Mouse (Mus musculus): ENCODE results near the gene Pafah1b3. TPM values are rescaled to one million over a fixed set of nuclear protein-coding genes. Genes with fewer than 3 reads are reported as not detected.
"Not testable (repeated sequence)": the region's sequence is repeated elsewhere in the genome, so short reads cannot be mapped to it uniquely, and the experiment has no call there.

Gene Pafah1b3
- polyA plus RNA-seq, 1 experiment from 2014 or later: 513 TPM

- H3K4me3 ChIP-seq: no peak overlapping the region
- no peak for ATAC-seq
- peaks cover 52% of the 10 kb centered on the region for H3K4me1 ChIP-seq
- no peaks in the 10 kb centered on the region for H3K9me3 ChIP-seq (replicated peaks)
- no peak overlapping the region for H3K4me2 ChIP-seq
- H3K27ac ChIP-seq: no peak overlapping the region
- no peaks in the 10 kb centered on the region for H3K27me3 ChIP-seq
- H3K9ac ChIP-seq: peak overlapping the region; percentile 82; the same call in 1 of the 2 replicates
- WGBS: 91% methylated on average over 35 of the region's 35 CpGs
- peaks cover 43% of the 10 kb centered on the region for H3K36me3 ChIP-seq (ENCODE audit: poor library complexity, severe bottlenecking)
Measured at GRCm38 (mm10) chr7:25270652-25271633, 26.8 kb downstream of the Pafah1b3 start.

- WGBS: 88% methylated on average over 8 of the region's 8 CpGs
- peaks cover 38% of the 10 kb centered on the region for H3K36me3 ChIP-seq (ENCODE audit: poor library complexity, severe bottlenecking)
- no peaks in the 10 kb centered on the region for H3K9me3 ChIP-seq (replicated peaks)
- H3K27ac ChIP-seq: no peak overlapping the region
- no peaks in the 10 kb centered on the region for H3K27me3 ChIP-seq
- peak overlapping the region; percentile 82 for H3K9ac ChIP-seq
- H3K4me2 ChIP-seq: peak overlapping the region; percentile 85
- ATAC-seq: no peak
- peak overlapping the region; percentile 74 for H3K4me3 ChIP-seq
- H3K4me1 ChIP-seq: peaks cover 41% of the 10 kb centered on the region
Measured at GRCm38 (mm10) chr7:25269545-25270271, 28.1 kb downstream of the Pafah1b3 start.

- Histone ChIP-seq H3K9me3 (replicated peaks) (no peaks in the 10 kb centered on the region), H3K4me1 (peaks cover 35% of the 10 kb centered on the region), H3K27me3 (no peaks in the 10 kb centered on the region), H3K36me3 (ENCODE audit: poor library complexity, severe bottlenecking) (peaks cover 36% of the 10 kb centered on the region), H3K27ac (peak overlapping the region; percentile 78; the same call in 1 of the 2 replicates), H3K4me2 (peak overlapping the region; percentile 85), H3K4me3 (peak overlapping the region; percentile 74), H3K9ac (peak overlapping the region; percentile 82)
- no peak for ATAC-seq
- 51% methylated on average over 4 of the region's 4 CpGs for WGBS
Measured at GRCm38 (mm10) chr7:25269029-25269428, 28.8 kb downstream of the Pafah1b3 start.

GRCm38 (mm10) chr7:25268588-25268987 lies 29.2 kb downstream of the Pafah1b3 start:
- Histone ChIP-seq H3K4me3 (peak overlapping the region; percentile 74), H3K27ac (peak overlapping the region; percentile 78), H3K27me3 (no peaks in the 10 kb centered on the region), H3K4me1 (peaks cover 31% of the 10 kb centered on the region), H3K36me3 (ENCODE audit: poor library complexity, severe bottlenecking) (peaks cover 31% of the 10 kb centered on the region), H3K9ac (peak overlapping the region; percentile 82), H3K9me3 (replicated peaks) (no peaks in the 10 kb centered on the region), H3K4me2 (peak overlapping the region; percentile 85)
- no peak for ATAC-seq
- WGBS: 5% methylated on average over 7 of the region's 7 CpGs

- ATAC-seq: peak; percentile 97
Measured at GRCm38 (mm10) chr7:25267751-25268463, 29.9 kb downstream of the Pafah1b3 start.

GRCm38 (mm10) chr7:25267301-25267750 lies 30.5 kb downstream of the Pafah1b3 start, which contains the start of gene Cic:
TSS of gene Cic (plus strand) at chr7:25267704.
- Histone ChIP-seq H3K4me1 (peaks cover 26% of the 10 kb centered on the region), H3K4me3 (peak within 1 kb of the TSS; percentile 74), H3K36me3 (ENCODE audit: poor library complexity, severe bottlenecking) (peaks cover 19% of the 10 kb centered on the region), H3K9me3 (replicated peaks) (no peaks in the 10 kb centered on the region), H3K27ac (peak within 1 kb of the TSS; percentile 78), H3K27me3 (no peaks in the 10 kb centered on the region), H3K9ac (peak within 1 kb of the TSS; percentile 82), H3K4me2 (peak within 1 kb of the TSS; percentile 85)
- WGBS: under 1% methylated on average over 29 of the region's 29 CpGs
- ATAC-seq: peak; percentile 84

More at GRCm38 (mm10) chr7:25267751-25268463, 29.9 kb downstream of the Pafah1b3 start:
- H3K9ac ChIP-seq: peak overlapping the region; percentile 82
- H3K4me3 ChIP-seq: peak overlapping the region; percentile 74
- no peaks in the 10 kb centered on the region for H3K27me3 ChIP-seq
- peak overlapping the region; percentile 78 for H3K27ac ChIP-seq
- peaks cover 25% of the 10 kb centered on the region for H3K36me3 ChIP-seq (ENCODE audit: poor library complexity, severe bottlenecking)
- peak overlapping the region; percentile 85 for H3K4me2 ChIP-seq
- no peaks in the 10 kb centered on the region for H3K9me3 ChIP-seq (replicated peaks)
- WGBS: under 1% methylated on average over 33 of the region's 33 CpGs
- peaks cover 26% of the 10 kb centered on the region for H3K4me1 ChIP-seq

GRCm38 (mm10) chr7:25266180-25266962 lies 31.4 kb downstream of the Pafah1b3 start:
- Histone ChIP-seq H3K36me3 (ENCODE audit: poor library complexity, severe bottlenecking) (peaks cover 9% of the 10 kb centered on the region), H3K9ac (no peak overlapping the region), H3K27ac (no peak overlapping the region), H3K4me1 (peaks cover 26% of the 10 kb centered on the region), H3K4me3 (0 out of 2 replicates have a peak overlapping the region, but pooled peaks have one; percentile 74), H3K27me3 (no peaks in the 10 kb centered on the region), H3K4me2 (peak overlapping the region; percentile 60), H3K9me3 (replicated peaks) (no peaks in the 10 kb centered on the region)
- WGBS: 89% methylated on average over 8 of the region's 8 CpGs
- ATAC-seq: no peak

GRCm38 (mm10) chr7:25265743-25266142 lies 32.0 kb downstream of the Pafah1b3 start:
- H3K36me3 ChIP-seq (ENCODE audit: poor library complexity, severe bottlenecking); H3K4me3 ChIP-seq; H3K4me2 ChIP-seq; H3K9me3 ChIP-seq (replicated peaks); ATAC-seq; H3K27ac ChIP-seq; H3K9ac ChIP-seq; H3K27me3 ChIP-seq: not testable (repeated sequence)
- peaks cover 26% of the 10 kb centered on the region for H3K4me1 ChIP-seq
- 92% methylated on average over 5 of the region's 5 CpGs for WGBS

- H3K36me3 ChIP-seq (ENCODE audit: poor library complexity, severe bottlenecking): no peaks in the 10 kb centered on the region
- no peak overlapping the region for H3K9ac ChIP-seq
- H3K4me1 ChIP-seq: peaks cover 12% of the 10 kb centered on the region
Measured at GRCm38 (mm10) chr7:25263968-25264870, 33.6 kb downstream of the Pafah1b3 start.

GRCm38 (mm10) chr7:25261896-25262295 lies 35.9 kb downstream of the Pafah1b3 start:
- no peaks in the 10 kb centered on the region for H3K27me3 ChIP-seq
- no peaks in the 10 kb centered on the region for H3K9me3 ChIP-seq (replicated peaks)
- no peak overlapping the region for H3K4me3 ChIP-seq
- H3K36me3 ChIP-seq (ENCODE audit: poor library complexity, severe bottlenecking): no peaks in the 10 kb centered on the region
- H3K4me2 ChIP-seq: no peak overlapping the region
- no peak overlapping the region for H3K9ac ChIP-seq
- WGBS: 81% methylated on average over 1 of the region's 1 CpGs
- ATAC-seq: no peak
- H3K4me1 ChIP-seq: peaks cover 4% of the 10 kb centered on the region; the same call in 1 of the 2 replicates
- H3K27ac ChIP-seq: no peak overlapping the region

More at GRCm38 (mm10) chr7:25263968-25264870, 33.6 kb downstream of the Pafah1b3 start:
- H3K27me3 ChIP-seq: no peaks in the 10 kb centered on the region
- H3K4me2 ChIP-seq: no peak overlapping the region
- no peak for ATAC-seq
- no peaks in the 10 kb centered on the region for H3K9me3 ChIP-seq (replicated peaks)
- H3K27ac ChIP-seq: no peak overlapping the region
- H3K4me3 ChIP-seq: no peak overlapping the region
- 23% methylated on average over 17 of the region's 17 CpGs for WGBS

Data from forebrain, embryonic 13.5 days (tissue).